Mouse (Mus musculus) kidney, embryonic 15.5 days (tissue): ENCODE results near the gene Olfr1086. TPM values are rescaled to one million over a fixed set of nuclear protein-coding genes. Genes with fewer than 3 reads are reported as not detected.
"Not testable (repeated sequence)": the region's sequence is repeated elsewhere in the genome, so short reads cannot be mapped to it uniquely, and the experiment has no call there.

Source experiments
- ATAC-seq: fragments of 200-750 bp; cut with Nextera tagmentation; replicated peaks from 2 replicates; pipeline ENCODE4 v1.8.0; 2017; ENCODE audit warnings: moderate TSS enrichment; ENCODE audit not compliant: low FRiP score
- H3K27ac ChIP-seq: fragments of 300-500 bp; sonication (generic); 2 replicates; pipeline ENCODE4 v1.5.1; 2015; ENCODE audit warnings: mild to moderate bottlenecking, inconsistent platforms
- H3K27me3 ChIP-seq: fragments of 300-500 bp; sonication (generic); 2 replicates; pipeline ENCODE4 v1.6.1; 2015; ENCODE audit warnings: inconsistent platforms
- H3K36me3 ChIP-seq: fragments of 300-500 bp; sonication (generic); 2 replicates; pipeline ENCODE4 v1.6.1; 2015; ENCODE audit warnings: inconsistent platforms
- H3K4me1 ChIP-seq: fragments of 300-500 bp; sonication (generic); 2 replicates; pipeline ENCODE4 v1.6.1; 2015; ENCODE audit warnings: inconsistent platforms
- H3K4me2 ChIP-seq: fragments of 300-500 bp; sonication (generic); 2 replicates; pipeline ENCODE4 v1.6.1; 2015; ENCODE audit warnings: moderate library complexity, mild to moderate bottlenecking, inconsistent platforms
- H3K4me3 ChIP-seq: fragments of 300-500 bp; sonication (generic); replicated peaks from 2 replicates; pipeline ENCODE4 v1.5.1; 2015; ENCODE audit warnings: mild to moderate bottlenecking, inconsistent platforms
- H3K9ac ChIP-seq: fragments of 300-500 bp; sonication (generic); 2 replicates; pipeline ENCODE4 v1.6.1; 2015; ENCODE audit warnings: mild to moderate bottlenecking, inconsistent platforms
- H3K9me3 ChIP-seq: fragments of 300-500 bp; sonication (generic); replicated peaks from 2 replicates; pipeline ENCODE4 v1.6.1; 2016; ENCODE audit warnings: inconsistent platforms
- WGBS: fragments of 180-500 bp; shearing (Covaris S2); methylation state at CpG from one replicate; pipeline ENCODE4 v1.1.7; 2015; ENCODE audit warnings: mixed read lengths; 5-methylcytosine and 5-hydroxymethylcytosine counted together
- polyA plus RNA-seq: library from polyadenylated mRNA; unstranded; fragments of >200 nt; fragmentation: Nextera tagmentation; extraction: Ambion mirVana; gene quantifications from 2 replicates; pipeline ENCODE4 v1.2.1, GENCODE M21; 2015

Gene Olfr1086
- not detected in 2 replicates for polyA plus RNA-seq

GRCm38 (mm10) chr2:86679992-86680391 is at the start of gene Olfr1086:
Gene Olfr1086, minus strand, starts transcription at chr2:86680092.
- Histone ChIP-seq H3K9me3 (no peaks in the 10 kb centered on the region), H3K36me3 (no peaks in the 10 kb centered on the region), H3K9ac (no peak within 1 kb of the TSS), H3K4me2 (no peak within 1 kb of the TSS), H3K27ac (no peak within 1 kb of the TSS), H3K4me1 (no peaks in the 10 kb centered on the region), H3K27me3 (no peaks in the 10 kb centered on the region), H3K4me3 (no peak within 1 kb of the TSS)
- no peak for ATAC-seq
- WGBS: 86% methylated on average over 2 of the region's 2 CpGs

GRCm38 (mm10) chr2:86698295-86698694 is 18.4 kb upstream of the Olfr1086 start, which contains the start of gene Olfr1087:
Gene Olfr1087, minus strand, starts transcription at chr2:86698395.
- no peaks in the 10 kb centered on the region for H3K4me1 ChIP-seq
- no peak for ATAC-seq

GRCm38 (mm10) chr2:86661919-86662318 is 18.0 kb downstream of the Olfr1086 start, which contains the start of gene Olfr1085:
Gene Olfr1085, minus strand, starts transcription at chr2:86662019.
- 40% methylated on average over 1 of the region's 1 CpGs for WGBS
- Histone ChIP-seq H3K36me3 (no peaks in the 10 kb centered on the region), H3K9ac (no peak within 1 kb of the TSS), H3K9me3 (no peaks in the 10 kb centered on the region), H3K4me2 (no peak within 1 kb of the TSS), H3K27ac (no peak within 1 kb of the TSS), H3K27me3 (no peaks in the 10 kb centered on the region), H3K4me3 (no peak within 1 kb of the TSS), H3K4me1 (no peaks in the 10 kb centered on the region)
- ATAC-seq: no peak

More at GRCm38 (mm10) chr2:86698295-86698694, 18.4 kb upstream of the Olfr1086 start, which contains the start of gene Olfr1087:
- Histone ChIP-seq H3K27ac (no peak within 1 kb of the TSS), H3K4me2 (no peak within 1 kb of the TSS), H3K4me3 (no peak within 1 kb of the TSS), H3K27me3 (no peaks in the 10 kb centered on the region), H3K36me3 (no peaks in the 10 kb centered on the region), H3K9ac (no peak within 1 kb of the TSS), H3K9me3 (no peaks in the 10 kb centered on the region)

- not testable (repeated sequence) for ATAC-seq, H3K4me1 ChIP-seq, H3K9ac ChIP-seq, H3K4me2 ChIP-seq, H3K27ac ChIP-seq, H3K36me3 ChIP-seq, H3K4me3 ChIP-seq, H3K9me3 ChIP-seq, H3K27me3 ChIP-seq
- WGBS: 86% methylated on average over 1 of the region's 1 CpGs
Measured at GRCm38 (mm10) chr2:86639625-86640024, 40.3 kb downstream of the Olfr1086 start, which contains the start of gene Olfr1084. Gene Olfr1084, minus strand, starts transcription at chr2:86639725.

Other genes with a start within 250 kb of the Olfr1086 start
- not detected in 2 replicates for gene Olfr1065, start 229.5 kb downstream of the Olfr1086 start, polyA plus RNA-seq
- gene Olfr1066, start 223.8 kb downstream of the Olfr1086 start, polyA plus RNA-seq: not detected in 2 replicates
- gene Olfr228, start 192.7 kb downstream of the Olfr1086 start, polyA plus RNA-seq: not detected in 2 replicates
- gene Olfr1076, start 171.6 kb downstream of the Olfr1086 start, polyA plus RNA-seq: not detected in 2 replicates
- gene Olfr1079, start 137.6 kb downstream of the Olfr1086 start, polyA plus RNA-seq: not detected in 2 replicates
- gene Olfr1080, start 121.9 kb downstream of the Olfr1086 start, polyA plus RNA-seq: not detected in 2 replicates
- gene Olfr1082, start 81.1 kb downstream of the Olfr1086 start, polyA plus RNA-seq: not detected in 2 replicates
- gene Olfr1084, start 40.4 kb downstream of the Olfr1086 start, polyA plus RNA-seq: not detected in 2 replicates
- not detected in 2 replicates for gene Olfr1085, start 18.1 kb downstream of the Olfr1086 start, polyA plus RNA-seq
- gene Olfr1087, start 18.3 kb upstream of the Olfr1086 start, polyA plus RNA-seq: not detected in 2 replicates
- gene Olfr1089, start 53.6 kb upstream of the Olfr1086 start, polyA plus RNA-seq: not detected in 2 replicates
- gene Olfr1090, start 78.9 kb upstream of the Olfr1086 start, polyA plus RNA-seq: not detected in 2 replicates
- not detected in 2 replicates for gene Olfr1093, start 102.4 kb upstream of the Olfr1086 start, polyA plus RNA-seq
- not detected in 2 replicates for gene Olfr141, start 129.9 kb upstream of the Olfr1086 start, polyA plus RNA-seq
- gene Olfr1094, start 144.6 kb upstream of the Olfr1086 start, polyA plus RNA-seq: not detected in 2 replicates
- not detected in 2 replicates for gene Olfr1095, start 171.6 kb upstream of the Olfr1086 start, polyA plus RNA-seq
- not detected in 2 replicates for gene Gm13723, start 194.7 kb upstream of the Olfr1086 start, polyA plus RNA-seq
- gene Olfr1097, start 212.1 kb upstream of the Olfr1086 start, polyA plus RNA-seq: not detected in 2 replicates
- not detected in 2 replicates for gene Olfr1098, start 244.5 kb upstream of the Olfr1086 start, polyA plus RNA-seq